Mouse (Mus musculus) liver, embryonic 15.5 days (tissue): Measurements from ENCODE around the gene Vti1a. TPM values are rescaled to one million over a fixed set of nuclear protein-coding genes. Genes with fewer than 3 reads are reported as not detected.

Experiments used
- ATAC-seq: fragments of 200-750 bp; cut with Nextera tagmentation; 2 replicates; pipeline ENCODE4 v1.8.0; 2017; ENCODE audit warnings: moderate number of reproducible peaks, mild to moderate bottlenecking, moderate library complexity; ENCODE audit not compliant: insufficient read depth
- H3K27ac ChIP-seq: fragments of 300-500 bp; sonication (generic); replicated peaks from 2 replicates; pipeline ENCODE4 v1.5.1; 2015; ENCODE audit warnings: mild to moderate bottlenecking, inconsistent platforms
- H3K27me3 ChIP-seq: fragments of 300-500 bp; sonication (generic); 2 replicates; pipeline ENCODE4 v1.6.1; 2015; ENCODE audit warnings: mild to moderate bottlenecking, inconsistent platforms
- H3K36me3 ChIP-seq: fragments of 300-500 bp; sonication (generic); replicated peaks from 2 replicates; pipeline ENCODE4 v1.6.1; 2015; ENCODE audit warnings: moderate library complexity, mild to moderate bottlenecking, inconsistent platforms
- H3K4me1 ChIP-seq: fragments of 300-500 bp; sonication (generic); replicated peaks from 2 replicates; pipeline ENCODE4 v1.6.1; 2015; ENCODE audit warnings: inconsistent platforms
- H3K4me2 ChIP-seq: fragments of 300-500 bp; sonication (generic); 2 replicates; pipeline ENCODE4 v1.6.1; 2015; ENCODE audit warnings: moderate library complexity, mild to moderate bottlenecking, inconsistent platforms
- H3K4me3 ChIP-seq: fragments of 300-500 bp; sonication (generic); replicated peaks from 2 replicates; pipeline ENCODE4 v1.5.1; 2015; ENCODE audit warnings: mild to moderate bottlenecking, inconsistent platforms
- H3K9ac ChIP-seq: fragments of 300-500 bp; sonication (generic); 2 replicates; pipeline ENCODE4 v1.6.1; 2015; ENCODE audit warnings: moderate library complexity, mild to moderate bottlenecking, inconsistent platforms
- H3K9me3 ChIP-seq: fragments of 300-500 bp; sonication (generic); replicated peaks from 2 replicates; pipeline ENCODE4 v1.6.1; 2016; ENCODE audit warnings: inconsistent platforms
- WGBS: fragments of 180-500 bp; shearing (Covaris S2); methylation state at CpG from one replicate; pipeline ENCODE4 v1.1.7; 2015; ENCODE audit warnings: mixed read lengths; ENCODE audit not compliant: insufficient replicate concordance; 5-methylcytosine and 5-hydroxymethylcytosine counted together
- polyA plus RNA-seq: library from polyadenylated mRNA; unstranded; fragments of >200 nt; fragmentation: Nextera tagmentation; extraction: Ambion mirVana; gene quantifications from 2 replicates; pipeline ENCODE4 v1.2.1, GENCODE M21; 2015

The Vti1a gene
- polyA plus RNA-seq, 1 experiment from 2014 or later, result 13.7 TPM

- H3K36me3 ChIP-seq, result peaks cover 99% of the 10 kb centered on the region
- H3K9ac ChIP-seq, result no peak overlapping the region
- H3K4me1 ChIP-seq, result peaks cover 53% of the 10 kb centered on the region
- no peaks in the 10 kb centered on the region for H3K27me3 ChIP-seq
- H3K4me3 ChIP-seq, result no peak overlapping the region
- H3K27ac ChIP-seq, result peak overlapping the region; percentile 20; the same call in 1 of the 2 replicates
- no peak for ATAC-seq
- H3K9me3 ChIP-seq, result no peaks in the 10 kb centered on the region
- WGBS, result 34% methylated on average over 2 of the region's 2 CpGs
- H3K4me2 ChIP-seq, result no peak overlapping the region
Observed at GRCm38 (mm10) chr19:55290621-55291270, 25.3 kb upstream of the Vti1a start.

GRCm38 (mm10) chr19:55292210-55292850 is 23.8 kb upstream of the Vti1a start:
- WGBS, result 77% methylated on average over 2 of the region's 2 CpGs

GRCm38 (mm10) chr19:55293175-55293574 is 22.9 kb upstream of the Vti1a start:
- H3K4me3 ChIP-seq, result no peak overlapping the region
- H3K4me1 ChIP-seq, result peaks cover 38% of the 10 kb centered on the region
- ATAC-seq, result no peak
- H3K27me3 ChIP-seq, result no peaks in the 10 kb centered on the region
- no peaks in the 10 kb centered on the region for H3K9me3 ChIP-seq
- no peak overlapping the region for H3K9ac ChIP-seq
- peaks cover 97% of the 10 kb centered on the region for H3K36me3 ChIP-seq
- H3K4me2 ChIP-seq, result no peak overlapping the region
- H3K27ac ChIP-seq, result peak overlapping the region; percentile 53
- WGBS, result 23% methylated on average over 4 of the region's 4 CpGs

More at GRCm38 (mm10) chr19:55292210-55292850, 23.8 kb upstream of the Vti1a start:
- Histone ChIP-seq H3K27ac (no peak overlapping the region; the same call in 1 of the 2 replicates), H3K27me3 (no peaks in the 10 kb centered on the region), H3K9me3 (no peaks in the 10 kb centered on the region), H3K4me1 (peaks cover 40% of the 10 kb centered on the region), H3K4me3 (no peak overlapping the region), H3K36me3 (peaks cover 98% of the 10 kb centered on the region), H3K9ac (no peak overlapping the region), H3K4me2 (no peak overlapping the region)
- ATAC-seq, result no peak

GRCm38 (mm10) chr19:55295075-55295474 is 21.0 kb upstream of the Vti1a start:
- no peak overlapping the region for H3K4me2 ChIP-seq
- H3K4me3 ChIP-seq, result no peak overlapping the region
- no peaks in the 10 kb centered on the region for H3K9me3 ChIP-seq
- peak overlapping the region; percentile 53; the same call in 1 of the 2 replicates for H3K27ac ChIP-seq
- 29% methylated on average over 9 of the region's 9 CpGs for WGBS
- peaks cover 41% of the 10 kb centered on the region for H3K4me1 ChIP-seq
- H3K9ac ChIP-seq, result no peak overlapping the region
- H3K36me3 ChIP-seq, result peaks cover 95% of the 10 kb centered on the region
- peak; percentile 77 for ATAC-seq
- no peaks in the 10 kb centered on the region for H3K27me3 ChIP-seq

GRCm38 (mm10) chr19:55295556-55295955 is 20.5 kb upstream of the Vti1a start:
- 0 out of 2 replicates have a peak, but pooled peaks have one; percentile 22 for ATAC-seq

GRCm38 (mm10) chr19:55296301-55296700 is 19.8 kb upstream of the Vti1a start:
- Histone ChIP-seq H3K4me1 (peaks cover 36% of the 10 kb centered on the region), H3K27me3 (no peaks in the 10 kb centered on the region), H3K27ac (no peak overlapping the region), H3K4me3 (no peak overlapping the region), H3K4me2 (no peak overlapping the region), H3K9ac (no peak overlapping the region), H3K9me3 (no peaks in the 10 kb centered on the region), H3K36me3 (peaks cover 95% of the 10 kb centered on the region)
- WGBS, result 84% methylated on average over 2 of the region's 2 CpGs
- ATAC-seq, result no peak

More at GRCm38 (mm10) chr19:55295556-55295955, 20.5 kb upstream of the Vti1a start:
- H3K4me2 ChIP-seq, result no peak overlapping the region
- peaks cover 95% of the 10 kb centered on the region for H3K36me3 ChIP-seq
- no peak overlapping the region for H3K4me3 ChIP-seq
- WGBS, result 43% methylated on average over 3 of the region's 3 CpGs
- no peaks in the 10 kb centered on the region for H3K27me3 ChIP-seq
- H3K27ac ChIP-seq, result peak overlapping the region; percentile 53; the same call in 1 of the 2 replicates
- no peaks in the 10 kb centered on the region for H3K9me3 ChIP-seq
- peaks cover 36% of the 10 kb centered on the region for H3K4me1 ChIP-seq
- H3K9ac ChIP-seq, result no peak overlapping the region

- 81% methylated on average over 2 of the region's 2 CpGs for WGBS
- peaks cover 32% of the 10 kb centered on the region for H3K4me1 ChIP-seq
- H3K27me3 ChIP-seq, result no peaks in the 10 kb centered on the region
- no peak overlapping the region for H3K9ac ChIP-seq
- H3K4me2 ChIP-seq, result no peak overlapping the region
- H3K36me3 ChIP-seq, result peaks cover 95% of the 10 kb centered on the region
- no peak for ATAC-seq
- H3K27ac ChIP-seq, result no peak overlapping the region
- H3K4me3 ChIP-seq, result no peak overlapping the region
- H3K9me3 ChIP-seq, result no peaks in the 10 kb centered on the region
Observed at GRCm38 (mm10) chr19:55297489-55297888, 18.6 kb upstream of the Vti1a start.

- Histone ChIP-seq H3K9me3 (no peaks in the 10 kb centered on the region), H3K27ac (no peak overlapping the region), H3K9ac (no peak overlapping the region), H3K4me2 (no peak overlapping the region), H3K36me3 (peaks cover 95% of the 10 kb centered on the region), H3K4me1 (peaks cover 28% of the 10 kb centered on the region), H3K4me3 (no peak overlapping the region), H3K27me3 (no peaks in the 10 kb centered on the region)
- ATAC-seq, result no peak
- WGBS, result 77% methylated on average over 5 of the region's 5 CpGs
Observed at GRCm38 (mm10) chr19:55297961-55298360, 18.1 kb upstream of the Vti1a start.

GRCm38 (mm10) chr19:55299378-55299777 is 16.7 kb upstream of the Vti1a start:
- Histone ChIP-seq H3K36me3 (peaks cover 95% of the 10 kb centered on the region), H3K4me3 (no peak overlapping the region), H3K4me1 (peaks cover 15% of the 10 kb centered on the region), H3K27ac (no peak overlapping the region), H3K9me3 (no peaks in the 10 kb centered on the region), H3K9ac (no peak overlapping the region), H3K27me3 (no peaks in the 10 kb centered on the region), H3K4me2 (no peak overlapping the region)
- ATAC-seq, result no peak
- 79% methylated on average over 1 of the region's 1 CpGs for WGBS

GRCm38 (mm10) chr19:55300525-55300924 is 15.6 kb upstream of the Vti1a start:
- peaks cover 86% of the 10 kb centered on the region for H3K36me3 ChIP-seq
- no peak for ATAC-seq
- 73% methylated on average over 3 of the region's 3 CpGs for WGBS
- H3K27me3 ChIP-seq, result no peaks in the 10 kb centered on the region
- peaks cover 8% of the 10 kb centered on the region; the same call in 1 of the 2 replicates for H3K4me1 ChIP-seq
- H3K9me3 ChIP-seq, result no peaks in the 10 kb centered on the region
- H3K9ac ChIP-seq, result no peak overlapping the region
- no peak overlapping the region for H3K4me3 ChIP-seq
- no peak overlapping the region for H3K4me2 ChIP-seq
- no peak overlapping the region for H3K27ac ChIP-seq

- peaks cover 88% of the 10 kb centered on the region for H3K36me3 ChIP-seq
- H3K9ac ChIP-seq, result no peak overlapping the region
- no peak overlapping the region for H3K4me2 ChIP-seq
- no peaks in the 10 kb centered on the region for H3K9me3 ChIP-seq
- no peak overlapping the region for H3K27ac ChIP-seq
- H3K27me3 ChIP-seq, result no peaks in the 10 kb centered on the region
- no peak overlapping the region for H3K4me3 ChIP-seq
- ATAC-seq, result no peak
- H3K4me1 ChIP-seq, result 0 out of 2 replicates have a peak, but pooled peaks cover 3% of the 10 kb centered on the region
Observed at GRCm38 (mm10) chr19:55305024-55305423, 11.1 kb upstream of the Vti1a start.
